Mouse (Mus musculus) heart, postnatal 0 days (tissue): Measurements from ENCODE around the gene Bbs5.

Source experiments
- CTCF ChIP-seq: IDR thresholded peaks from 2 replicates; pipeline ENCODE4 v1.5.1; 2016; ENCODE audit warnings: antibody characterized with exemption, control low read depth, low read depth
- EP300 ChIP-seq: IDR thresholded peaks from 2 replicates; pipeline ENCODE4 v1.6.1; 2016; ENCODE audit warnings: antibody characterized with exemption, low read depth

GRCm38 (mm10) chr2:69635807-69636206, 11.2 kb upstream of the Bbs5 start:
- TF ChIP-seq CTCF (peak; percentile 53), EP300 (no peak)
